Mouse (Mus musculus) kidney, adult 11 months (tissue): ENCODE data around the gene Fars2.
"Not testable (repeated sequence)": the region's sequence is repeated elsewhere in the genome, so short reads cannot be mapped to it uniquely, and the experiment has no call there.

Experiments used
- DNase-seq: peaks from one replicate; pipeline ENCODE4 v3.0.0; 2022

Gene Fars2

DNA sequence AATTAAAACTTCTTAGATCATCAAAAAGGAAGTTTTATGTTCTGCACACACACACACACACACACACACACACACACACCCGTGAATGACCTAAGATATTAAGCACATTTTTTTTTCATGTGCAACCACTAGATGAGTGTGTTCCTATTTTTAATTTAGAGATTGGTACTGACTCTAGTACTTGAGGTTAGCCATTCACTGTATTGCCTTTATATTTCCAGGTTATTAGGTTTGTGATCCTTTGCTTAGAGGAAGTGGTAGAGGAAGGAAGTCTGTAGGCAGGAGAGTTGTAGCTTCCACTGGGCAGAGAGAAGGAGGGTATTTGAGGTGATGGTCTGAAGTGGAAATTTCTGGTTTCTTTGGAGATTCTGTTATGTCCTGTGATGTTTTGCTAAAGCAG, 28.4 kb downstream of the Fars2 start:
- DNase-seq, result no peak

- DNase-seq, result no peak
Measured at GRCm38 (mm10) chr13:36149175-36149939, 32.1 kb downstream of the Fars2 start.

GRCm38 (mm10) chr13:36150272-36150671, 33.1 kb downstream of the Fars2 start:
- no peak for DNase-seq

DNA sequence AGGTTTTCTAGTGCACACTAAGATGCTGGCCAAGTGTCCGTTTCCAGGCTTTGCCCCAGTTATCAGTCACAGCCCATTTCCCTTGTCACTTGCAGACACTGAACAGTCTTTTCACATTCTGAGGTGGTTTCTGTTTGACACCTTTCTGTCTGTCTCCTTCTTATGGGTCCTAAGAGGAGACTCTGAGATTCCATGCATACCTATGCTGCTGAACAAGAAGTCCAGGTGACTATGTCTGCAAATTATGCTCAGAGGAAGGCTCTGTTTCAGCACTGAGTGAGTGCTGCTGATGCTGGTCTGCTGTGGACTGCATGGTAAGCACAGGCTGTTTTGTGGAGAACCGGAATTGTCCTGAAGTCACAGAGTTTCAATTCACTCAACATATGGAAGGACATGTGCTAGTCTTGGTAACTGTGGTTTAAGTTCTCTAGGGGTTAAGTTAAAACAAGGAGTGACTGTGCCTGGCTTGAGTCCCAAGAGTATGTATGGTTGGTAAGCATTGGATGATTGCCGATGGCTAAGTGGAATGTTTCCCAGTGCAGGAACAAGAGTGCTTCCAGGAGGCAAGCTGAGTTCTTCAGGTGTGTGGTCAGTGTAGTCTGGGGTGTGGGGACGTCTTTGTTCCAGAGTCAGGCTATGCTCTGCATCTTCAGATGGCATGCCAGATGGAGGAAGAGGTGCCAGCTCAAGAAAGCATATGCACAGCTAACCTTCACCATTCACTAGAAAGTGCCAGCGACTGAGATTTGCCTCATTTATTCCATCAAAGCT, 35.7 kb downstream of the Fars2 start:
- no peak for DNase-seq

DNA sequence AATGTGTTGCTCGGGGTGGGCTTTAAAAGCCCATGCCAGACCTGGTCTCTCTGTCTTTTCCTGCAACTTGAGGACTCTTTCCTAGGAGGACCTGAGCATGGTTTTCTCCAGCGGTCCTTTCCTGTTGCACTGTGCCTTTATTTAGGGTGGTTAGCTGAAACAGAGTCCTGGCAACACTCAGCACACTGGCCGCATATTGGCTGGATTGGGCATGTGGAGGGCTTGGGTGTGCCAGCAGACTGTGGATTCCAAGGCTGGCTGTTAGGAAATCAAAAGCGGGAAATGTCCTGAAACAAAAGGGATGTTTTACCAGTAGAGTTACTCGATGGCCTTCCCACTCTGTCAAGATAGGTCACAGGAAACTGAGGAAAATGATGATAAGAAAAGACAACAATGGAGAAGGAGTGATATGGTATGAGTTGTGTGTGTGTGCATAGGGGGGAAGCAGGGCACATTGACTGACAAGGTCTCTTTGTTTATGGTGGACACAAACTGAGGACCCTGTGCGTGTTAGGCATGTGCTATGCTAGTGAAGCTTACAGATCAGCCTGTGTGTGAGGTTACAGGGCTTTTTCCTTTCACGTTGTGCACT, 39.2 kb downstream of the Fars2 start:
- no peak for DNase-seq

- no peak for DNase-seq
Measured at GRCm38 (mm10) chr13:36163411-36163810, 46.2 kb downstream of the Fars2 start.

DNA sequence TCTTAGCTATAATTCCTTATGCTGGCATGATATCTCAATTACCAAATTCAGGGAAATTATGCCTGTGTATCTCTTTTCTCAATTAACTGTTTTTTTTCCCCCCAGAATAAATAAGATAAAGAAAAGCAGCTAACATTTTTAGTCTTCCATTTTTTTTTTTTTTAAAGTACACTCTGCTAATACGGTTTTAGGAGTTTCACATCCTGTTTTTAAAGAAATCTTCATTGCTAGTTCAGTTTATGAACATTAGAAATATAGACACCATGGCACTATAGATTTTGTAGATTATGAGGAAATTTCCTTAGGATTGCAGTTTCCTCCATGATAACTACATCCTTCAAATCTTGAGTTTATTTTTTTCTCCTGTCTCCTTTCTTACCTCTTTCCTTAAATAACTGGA, 46.7 kb downstream of the Fars2 start:
- DNase-seq, result no peak

DNA sequence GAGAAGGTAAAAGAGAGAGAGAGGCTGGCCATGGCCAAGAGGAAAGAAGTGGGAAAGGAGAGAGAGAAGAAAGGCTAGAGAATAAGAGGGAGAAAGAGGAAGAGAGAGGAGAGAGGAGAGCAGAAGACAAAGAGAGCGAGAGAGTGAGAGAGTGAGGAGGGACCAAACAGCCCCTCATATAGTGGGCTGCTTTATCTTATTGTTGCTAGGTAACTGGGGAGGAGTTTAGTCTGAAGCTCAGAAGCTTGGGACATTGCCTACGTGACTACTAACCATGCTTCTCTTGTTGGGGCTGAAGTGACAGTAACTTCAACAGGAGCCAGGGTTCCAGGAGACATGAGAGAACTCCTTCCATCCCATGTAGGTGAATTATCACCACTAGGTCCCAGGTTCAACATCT, 55.8 kb downstream of the Fars2 start:
- DNase-seq, result not testable (repeated sequence)

GRCm38 (mm10) chr13:36174101-36174500, 56.9 kb downstream of the Fars2 start:
- no peak for DNase-seq

DNA sequence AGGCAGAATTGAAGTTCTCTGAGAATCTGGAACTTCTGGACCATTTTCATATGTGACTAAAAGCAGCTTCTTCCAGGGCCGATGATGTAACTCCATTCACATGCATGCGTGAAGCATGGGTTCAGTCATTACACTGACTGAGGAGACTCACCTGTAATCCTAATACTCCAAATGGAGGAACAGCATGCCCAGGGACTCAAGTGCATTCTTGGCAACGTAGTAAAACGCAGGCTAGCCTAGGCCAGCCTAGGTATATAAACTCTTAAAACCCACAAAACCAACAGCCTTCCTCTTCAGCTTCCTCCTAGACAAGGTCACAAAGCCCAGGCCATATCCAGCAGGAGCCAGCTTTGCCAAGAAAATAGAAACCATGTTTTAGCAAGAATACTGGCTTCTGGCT, 57.6 kb downstream of the Fars2 start:
- no peak for DNase-seq

- no peak for DNase-seq
Measured at GRCm38 (mm10) chr13:36181231-36181630, 64.0 kb downstream of the Fars2 start.

GRCm38 (mm10) chr13:36190577-36190976, 73.4 kb downstream of the Fars2 start:
- DNase-seq, result no peak

DNA sequence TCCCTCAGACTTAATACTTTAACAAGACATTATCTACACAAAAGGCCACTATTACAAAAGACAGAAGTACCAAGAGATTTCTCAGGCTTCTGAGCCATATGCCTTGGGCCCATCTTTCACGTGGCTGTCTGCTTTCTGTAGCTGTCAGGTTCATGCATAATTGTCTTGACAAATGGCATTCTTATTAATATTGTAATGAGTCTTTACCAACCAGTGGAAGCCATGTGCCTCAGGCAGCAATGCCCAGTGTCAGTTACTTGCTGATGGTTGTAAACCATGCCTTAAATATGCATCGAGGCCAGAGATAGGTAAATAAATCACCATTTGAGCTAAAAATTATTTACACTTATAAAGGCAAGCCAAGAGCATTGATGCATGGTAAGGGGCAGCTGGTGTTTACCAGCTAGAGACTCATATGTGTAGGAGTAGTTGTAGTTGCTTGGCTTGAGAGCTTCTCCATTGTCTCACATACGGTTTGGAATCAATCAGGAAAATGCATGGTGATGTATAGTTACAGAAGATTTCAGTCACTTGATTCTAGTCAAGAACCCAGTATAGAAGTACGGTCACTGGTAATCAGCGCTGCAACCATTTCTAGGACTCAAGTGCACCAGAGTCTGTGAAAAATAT, 76.4 kb downstream of the Fars2 start:
- no peak for DNase-seq

DNA sequence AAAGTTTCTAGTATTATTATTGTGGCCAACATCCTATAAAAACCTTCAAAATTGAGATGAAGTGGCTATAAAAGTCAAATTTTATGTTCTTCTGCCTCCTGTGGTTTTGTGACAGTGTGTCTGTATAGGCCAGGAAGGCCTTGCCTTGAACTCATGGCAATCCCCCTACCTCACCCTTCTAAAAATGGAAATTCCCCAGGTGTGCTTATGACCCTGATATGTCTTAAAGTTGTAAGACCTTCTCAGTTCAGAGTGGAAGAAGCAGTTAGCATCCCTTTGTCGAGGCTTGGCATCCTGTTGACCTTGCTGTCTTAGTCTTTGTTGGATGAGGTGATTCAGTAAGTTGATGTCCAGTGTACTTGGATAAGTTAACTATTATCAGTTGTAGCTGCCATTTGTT, 82.1 kb downstream of the Fars2 start:
- no peak for DNase-seq

DNA sequence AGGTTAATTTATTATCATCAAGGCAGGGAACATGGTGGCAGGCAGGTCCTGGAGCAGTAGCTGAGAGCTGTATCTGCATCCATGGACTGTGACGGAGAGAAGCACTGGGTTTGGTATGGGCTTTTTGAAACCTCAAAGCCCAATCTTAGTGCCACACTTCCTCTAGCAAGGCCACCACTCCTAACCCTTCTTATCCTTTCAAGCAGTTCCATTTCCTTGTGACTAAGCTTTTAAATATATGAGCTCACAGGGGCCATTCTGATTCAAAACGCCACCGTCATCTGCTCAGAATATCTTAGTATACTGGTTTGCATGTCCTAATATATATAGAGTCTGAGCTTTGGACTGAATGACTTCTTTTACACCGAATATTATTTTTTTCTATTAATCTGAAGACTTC, 83.2 kb downstream of the Fars2 start:
- DNase-seq, result no peak

DNA sequence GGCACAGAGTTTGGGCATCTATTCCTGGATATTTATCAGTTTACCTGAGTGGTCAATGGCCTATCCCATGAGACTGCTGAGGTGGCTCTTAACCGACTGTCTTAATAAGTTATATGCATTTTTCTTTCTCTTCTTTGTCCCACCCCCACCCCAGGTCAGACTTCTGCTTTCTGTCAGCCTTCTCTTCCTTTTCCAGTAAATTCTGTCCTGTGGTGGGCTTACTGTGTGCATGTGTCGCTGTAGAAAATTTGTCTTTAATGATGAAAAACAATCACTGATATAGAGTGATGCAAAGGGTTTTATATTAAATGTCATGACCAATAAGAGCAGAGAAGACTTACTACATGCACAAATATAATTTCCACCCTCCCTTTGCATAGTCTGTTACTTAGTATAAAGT, 85.3 kb downstream of the Fars2 start:
- DNase-seq, result no peak

- DNase-seq, result no peak
Measured at GRCm38 (mm10) chr13:36203014-36203413, 85.8 kb downstream of the Fars2 start.

- DNase-seq, result no peak
Measured at GRCm38 (mm10) chr13:36204320-36204719, 87.1 kb downstream of the Fars2 start.

- no peak for DNase-seq
Measured at GRCm38 (mm10) chr13:36210965-36211364, 93.8 kb downstream of the Fars2 start.

GRCm38 (mm10) chr13:36214056-36214455, 96.8 kb downstream of the Fars2 start:
- no peak for DNase-seq

DNA sequence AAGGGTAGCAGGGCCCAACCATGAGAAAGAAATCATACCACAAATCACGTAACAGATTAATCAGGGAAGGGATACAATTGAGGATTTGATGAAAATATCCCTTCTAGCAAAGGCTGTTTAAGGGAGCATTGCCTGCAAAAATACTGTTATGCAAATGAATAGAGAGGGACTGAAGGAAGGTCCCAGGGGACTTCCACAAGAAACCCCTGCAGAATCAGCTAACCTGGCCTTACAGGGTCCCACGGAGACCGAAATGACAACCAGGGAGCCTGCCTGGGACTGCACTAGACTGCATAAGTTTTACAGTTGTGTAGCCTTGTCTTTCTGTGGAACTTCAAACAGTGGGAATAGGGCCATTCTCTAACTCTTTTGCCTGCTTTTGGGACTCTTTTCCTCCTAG, 98.8 kb downstream of the Fars2 start:
- DNase-seq, result no peak

DNA sequence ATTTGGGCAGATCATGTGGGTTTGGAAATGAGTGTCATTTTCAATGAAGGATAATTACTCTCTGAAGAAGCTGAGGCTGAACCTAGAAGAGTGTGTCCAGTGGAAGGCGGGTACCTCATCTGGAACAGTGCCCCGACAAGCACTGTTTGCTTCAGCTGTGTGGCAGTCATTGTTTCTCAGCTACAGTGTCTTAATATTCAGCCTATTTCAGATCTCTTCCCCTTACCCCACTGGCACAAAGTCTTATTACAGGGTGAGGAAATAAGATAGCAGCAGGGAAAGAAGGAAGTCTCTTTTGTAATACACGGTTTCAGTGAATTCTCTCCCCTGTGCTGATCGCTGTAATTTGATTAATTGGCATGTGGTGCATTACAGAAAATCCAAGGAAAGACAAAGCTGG, 101.1 kb downstream of the Fars2 start:
- no peak for DNase-seq

DNA sequence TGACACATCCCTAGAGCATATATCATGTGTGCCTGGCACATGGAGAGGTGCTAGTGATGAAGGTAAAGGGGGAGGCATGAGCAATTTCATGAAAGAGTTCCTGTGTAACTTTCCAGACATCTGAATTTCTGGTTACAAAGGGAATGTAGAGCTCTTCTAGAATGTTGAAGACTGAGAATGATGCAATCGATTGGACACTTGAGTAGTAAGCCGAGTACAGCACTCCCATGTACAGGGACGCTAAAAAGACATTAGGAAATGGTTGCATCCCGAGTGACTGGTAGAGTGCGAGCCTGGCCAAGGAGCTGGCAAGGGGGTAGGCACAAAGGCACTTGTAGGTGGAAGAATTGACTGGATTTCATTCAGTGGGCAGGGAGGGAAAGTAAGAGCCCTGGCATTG, 102.3 kb downstream of the Fars2 start:
- DNase-seq, result no peak

GRCm38 (mm10) chr13:36221897-36222296, 104.7 kb downstream of the Fars2 start:
- DNase-seq, result no peak
